Mouse (Mus musculus): ENCODE measurements around the gene Pam. TPM values are rescaled to one million over a fixed set of nuclear protein-coding genes. Genes with fewer than 3 reads are reported as not detected.
A peak's percentile ranks its signal among the peaks of the same experiment; 100 is the strongest.

The Pam gene
- total RNA-seq, 2 experiments from 2014 or later, result 25.5 to 55.3 TPM

DNA sequence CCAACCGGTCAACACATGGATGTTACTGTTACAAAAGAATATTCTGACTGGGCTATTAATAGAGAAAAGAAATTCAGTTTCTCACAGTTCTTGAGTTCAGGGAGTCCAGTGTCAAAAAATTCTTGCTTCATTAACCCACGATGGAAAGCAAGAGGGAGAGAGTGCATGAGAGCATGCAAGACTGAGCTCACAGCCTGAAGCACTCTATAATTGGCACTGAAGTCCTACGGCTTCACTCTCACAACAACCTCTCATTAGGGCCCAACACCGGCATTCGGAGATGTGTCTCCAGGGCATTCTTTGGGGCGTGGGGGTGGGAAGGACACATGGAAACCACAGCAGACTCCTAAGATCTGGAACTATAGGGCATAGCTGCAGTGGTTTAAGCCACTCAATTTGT, 12.5 kb downstream of the Pam start:
- ATAC-seq (replicated peaks; ENCODE audit: poor library complexity, severe bottlenecking), result no peak

- ATAC-seq (replicated peaks; ENCODE audit: poor library complexity, severe bottlenecking), result no peak
These were observed 15.0 kb downstream of the Pam start for GRCm38 (mm10) chr1:98080431-98080830.

- no peak for ATAC-seq (replicated peaks; ENCODE audit: poor library complexity, severe bottlenecking)
These were observed 15.8 kb downstream of the Pam start for GRCm38 (mm10) chr1:98079640-98080039.

DNA sequence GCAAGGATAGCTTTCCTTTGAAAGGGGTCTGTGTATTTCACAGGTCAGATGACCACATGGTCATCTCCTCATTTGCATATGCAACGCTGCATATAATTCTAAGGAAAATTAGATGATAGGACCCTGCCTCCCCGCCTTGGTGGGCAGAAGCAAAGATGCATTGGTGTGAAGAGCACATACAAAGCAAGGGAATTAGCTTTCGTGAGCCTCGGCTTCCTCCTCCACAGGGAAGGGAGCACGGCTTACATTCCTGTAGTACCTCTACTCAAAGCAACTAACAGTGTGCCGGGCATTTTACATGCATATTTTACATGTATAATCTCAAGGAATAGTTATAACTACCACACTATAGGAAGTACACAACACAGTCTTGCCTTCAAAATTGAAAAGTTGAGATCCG, 16.7 kb downstream of the Pam start:
- ATAC-seq (replicated peaks; ENCODE audit: poor library complexity, severe bottlenecking), result no peak

GRCm38 (mm10) chr1:98073826-98074225, 21.6 kb downstream of the Pam start:
- no peak for ATAC-seq (replicated peaks; ENCODE audit: poor library complexity, severe bottlenecking)

- no peak for ATAC-seq (replicated peaks; ENCODE audit: poor library complexity, severe bottlenecking)
These were observed 22.3 kb downstream of the Pam start for GRCm38 (mm10) chr1:98073127-98073526.

DNA sequence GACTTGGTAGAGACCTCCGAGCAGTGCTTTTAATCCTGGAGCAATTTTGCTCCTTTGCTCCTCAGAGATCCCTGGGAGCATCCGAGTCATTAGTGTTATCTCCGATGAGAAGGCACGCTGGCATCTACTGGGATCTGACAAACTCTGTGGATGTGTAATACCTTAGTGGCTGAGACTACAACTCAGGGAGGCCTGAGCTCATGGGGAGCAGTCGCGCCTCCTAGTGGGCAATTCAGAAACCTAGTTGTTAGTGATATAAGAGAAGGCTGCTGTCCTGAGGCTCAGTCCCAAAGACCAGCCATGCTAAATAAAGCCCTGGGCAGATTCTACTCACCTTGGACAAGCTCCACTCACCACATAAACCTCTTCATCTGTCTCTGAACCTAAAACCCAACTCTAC, 23.4 kb downstream of the Pam start:
- ATAC-seq (replicated peaks; ENCODE audit: poor library complexity, severe bottlenecking), result peak; percentile 74

GRCm38 (mm10) chr1:98071436-98071835, 24.0 kb downstream of the Pam start:
- 0 out of 2 replicates have a peak, but pooled peaks have one; percentile 8 for ATAC-seq (replicated peaks; ENCODE audit: poor library complexity, severe bottlenecking)

GRCm38 (mm10) chr1:98070743-98071325, 24.6 kb downstream of the Pam start:
- no peak for ATAC-seq (replicated peaks; ENCODE audit: poor library complexity, severe bottlenecking)

GRCm38 (mm10) chr1:98068177-98068576, 27.3 kb downstream of the Pam start:
- ATAC-seq (replicated peaks; ENCODE audit: poor library complexity, severe bottlenecking), result no peak

- peak; percentile 72 for ATAC-seq (replicated peaks; ENCODE audit: poor library complexity, severe bottlenecking)
These were observed 33.4 kb downstream of the Pam start for GRCm38 (mm10) chr1:98062074-98062473.

DNA sequence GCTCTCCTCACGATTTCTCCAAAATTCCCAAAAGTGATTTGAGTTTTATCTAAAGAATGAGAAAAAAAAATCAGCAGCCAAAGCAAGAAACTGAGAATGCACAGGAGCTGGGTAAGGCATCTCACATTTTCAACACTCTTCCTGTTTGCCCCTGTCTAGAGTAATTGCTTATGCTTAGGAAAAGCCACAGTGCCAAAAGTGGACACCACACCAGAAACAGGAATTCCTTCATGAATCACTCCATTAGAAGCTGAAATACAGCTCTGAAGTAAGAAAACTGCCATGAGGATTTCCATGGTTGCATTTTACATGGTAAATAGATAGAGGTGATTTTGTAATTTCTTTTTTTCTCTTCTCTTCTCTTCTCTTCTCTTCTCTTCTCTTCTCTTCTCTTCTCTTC, 36.0 kb downstream of the Pam start:
- ATAC-seq (replicated peaks; ENCODE audit: poor library complexity, severe bottlenecking), result no peak

- no peak for ATAC-seq (replicated peaks; ENCODE audit: poor library complexity, severe bottlenecking)
These were observed 38.2 kb downstream of the Pam start for GRCm38 (mm10) chr1:98056996-98057945.

GRCm38 (mm10) chr1:98056277-98056676, 39.2 kb downstream of the Pam start:
- ATAC-seq (replicated peaks; ENCODE audit: poor library complexity, severe bottlenecking), result peak; percentile 40; the same call in 1 of the 2 replicates

DNA sequence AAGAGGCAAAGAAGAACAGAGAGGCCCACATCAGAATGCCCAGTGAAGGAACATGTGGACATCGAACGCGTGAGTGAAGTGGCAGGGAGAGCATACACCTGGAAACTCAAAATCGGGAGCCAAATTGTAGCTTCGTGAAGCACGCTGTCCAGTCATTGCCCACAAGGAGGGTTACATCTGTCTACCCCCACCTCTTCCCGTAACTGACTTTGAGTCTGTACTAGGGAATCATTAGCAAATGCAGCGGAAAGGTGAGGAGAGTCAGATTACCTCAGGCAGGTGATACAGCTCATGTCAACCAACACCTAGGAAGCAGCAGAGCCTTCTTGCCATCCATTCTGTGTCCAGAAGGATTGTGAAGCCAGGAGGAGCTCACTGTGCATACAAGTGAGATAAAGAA, 39.9 kb downstream of the Pam start:
- no peak for ATAC-seq (replicated peaks; ENCODE audit: poor library complexity, severe bottlenecking)

DNA sequence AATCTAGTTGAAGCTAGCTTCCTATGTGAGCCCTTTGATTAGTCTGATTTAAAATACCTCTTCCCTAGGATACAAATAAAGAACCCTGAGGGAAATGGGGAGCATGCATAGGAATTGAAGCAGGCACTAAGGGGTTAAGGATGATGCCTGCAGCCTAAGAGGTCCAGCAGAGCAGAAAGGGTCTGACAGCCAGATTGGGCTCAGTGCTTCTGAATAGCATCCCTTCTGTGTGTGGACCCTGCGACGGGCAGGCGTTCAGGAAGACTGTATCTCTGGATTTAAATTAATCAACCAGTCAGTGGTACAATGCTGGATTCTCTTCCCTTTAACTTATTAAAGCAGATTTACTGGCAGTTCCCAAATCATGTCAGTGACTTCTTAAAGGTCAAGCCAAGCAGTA, 41.5 kb downstream of the Pam start:
- ATAC-seq (replicated peaks; ENCODE audit: poor library complexity, severe bottlenecking), result no peak

- ATAC-seq (replicated peaks; ENCODE audit: poor library complexity, severe bottlenecking), result no peak
These were observed 42.0 kb downstream of the Pam start for GRCm38 (mm10) chr1:98053447-98053846.

- ATAC-seq (replicated peaks; ENCODE audit: poor library complexity, severe bottlenecking), result peak; percentile 83
These were observed 42.7 kb downstream of the Pam start for GRCm38 (mm10) chr1:98052775-98053174.

DNA sequence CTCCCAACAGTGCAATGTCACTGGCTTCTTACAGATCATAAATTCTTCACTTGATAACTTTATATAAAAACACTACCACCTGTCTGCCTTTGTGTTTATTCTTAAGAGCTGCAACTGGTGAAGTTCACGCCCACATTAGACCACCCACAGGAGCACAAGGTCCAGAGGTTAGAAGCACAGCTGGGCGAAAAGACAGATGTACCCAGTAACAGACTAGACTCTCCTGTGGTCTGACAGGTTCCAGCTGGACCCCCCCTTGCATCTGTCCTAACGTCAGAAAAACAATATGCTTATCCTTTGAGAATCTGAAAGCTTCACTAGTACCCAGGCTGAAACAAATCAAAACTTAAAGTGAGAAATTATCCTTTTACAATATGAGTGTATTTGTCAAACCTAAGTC, 44.4 kb downstream of the Pam start:
- ATAC-seq (replicated peaks; ENCODE audit: poor library complexity, severe bottlenecking), result no peak

DNA sequence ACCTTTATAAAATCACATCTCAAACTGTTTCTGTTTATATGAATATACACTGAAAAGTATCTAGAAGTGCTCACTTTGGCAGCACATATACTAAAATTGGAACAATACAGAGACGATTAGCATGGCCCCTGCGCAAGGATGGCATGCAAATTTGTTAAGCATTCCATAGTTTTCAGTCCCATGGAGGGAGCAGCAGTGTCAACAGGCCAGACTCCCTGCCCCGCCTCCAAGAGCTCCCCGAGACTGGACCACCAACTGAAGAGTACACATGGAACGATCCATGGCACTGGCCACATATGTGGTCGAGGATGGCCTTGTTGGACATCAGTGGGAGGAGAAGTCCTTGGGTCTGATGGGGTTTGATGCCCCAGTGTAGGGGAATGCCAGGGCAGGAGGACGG, 45.7 kb downstream of the Pam start:
- no peak for ATAC-seq (replicated peaks; ENCODE audit: poor library complexity, severe bottlenecking)

DNA sequence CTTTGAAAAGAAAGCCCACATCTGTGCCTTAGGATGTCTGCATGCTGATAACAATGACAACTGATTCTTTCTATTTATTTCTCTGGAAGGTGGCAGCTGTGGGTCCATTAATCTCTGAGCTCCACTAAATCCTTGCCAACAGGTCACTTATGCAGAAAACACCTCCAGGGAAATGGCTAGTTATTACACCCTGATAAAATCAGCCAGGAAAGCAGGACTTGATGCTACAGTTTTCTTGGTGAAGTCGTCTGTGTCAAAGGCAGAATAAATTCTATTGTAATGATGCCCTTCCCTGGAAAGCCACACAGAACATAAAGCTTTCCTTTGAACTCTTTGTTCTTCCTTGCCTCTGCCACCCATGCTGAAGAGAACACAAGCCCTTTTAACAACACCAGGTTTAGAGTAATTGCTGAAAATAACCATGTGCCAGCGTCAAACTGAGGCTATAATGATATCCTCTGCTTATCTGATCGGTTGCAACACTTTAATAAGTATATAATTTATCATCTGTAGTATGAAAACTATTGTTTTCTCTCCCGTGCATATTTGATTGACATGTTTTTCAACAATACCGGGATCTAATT, 47.1 kb downstream of the Pam start:
- ATAC-seq (replicated peaks; ENCODE audit: poor library complexity, severe bottlenecking), result no peak
